Mouse (Mus musculus) CD4-positive naive resting alpha-beta T cell, adult 76 days (primary cell): ENCODE measurements around the gene Prr36. TPM values are rescaled to one million over a fixed set of nuclear protein-coding genes. Genes with fewer than 3 reads are reported as not detected.

Experiments used
- total RNA-seq: library from RNA; stranded (reverse); gene quantifications from one replicate; pipeline ENCODE4 v1.2.4, GENCODE M21; 2023

The Prr36 gene
- 0.21 TPM for total RNA-seq

GRCm38 (mm10) chr8:4216791-4217621, at the start of gene Prr36:
TSS of gene Prr36 (minus strand) at chr8:4217459.

GRCm38 (mm10) chr8:4259125-4259804, 42.0 kb upstream of the Prr36 start, which contains the start of gene Ctxn1:
TSS of gene Ctxn1 (minus strand) at chr8:4259274.

GRCm38 (mm10) chr8:4252934-4253841, 35.9 kb upstream of the Prr36 start, which contains the start of gene Snapc2:
TSS of gene Snapc2 (plus strand) at chr8:4253080.

GRCm38 (mm10) chr8:4247951-4248540, 30.8 kb upstream of the Prr36 start, which contains the start of gene Tgfbr3l:
TSS of gene Tgfbr3l (plus strand) at chr8:4248214.

GRCm38 (mm10) chr8:4238434-4239192, 21.4 kb upstream of the Prr36 start, which contains the start of the genes Map2k7 and Gm49320:
TSS of gene Map2k7 (plus strand) at chr8:4238740.
TSS of gene Gm49320 (plus strand) at chr8:4238865.

GRCm38 (mm10) chr8:4226739-4227347, 9.6 kb upstream of the Prr36 start, which contains the start of gene Lrrc8e:
TSS of gene Lrrc8e (plus strand) at chr8:4226827.

GRCm38 (mm10) chr8:4165852-4166751, 51.2 kb downstream of the Prr36 start, which contains the start of gene Evi5l:
TSS of gene Evi5l (plus strand) at chr8:4166567.

Other genes starting within 250 kb of the Prr36 start
- gene Cd209f, start 111.6 kb downstream of the Prr36 start, total RNA-seq, result not detected
- not detected for gene Cd209g, start 83.4 kb downstream of the Prr36 start, total RNA-seq
- 16.6 TPM for gene Evi5l, start 50.9 kb downstream of the Prr36 start, total RNA-seq
- not detected for gene Lrrc8e, start 9.4 kb upstream of the Prr36 start, total RNA-seq
- gene Map2k7, start 21.3 kb upstream of the Prr36 start, total RNA-seq, result 149 TPM
- gene Gm49320, start 21.4 kb upstream of the Prr36 start, total RNA-seq, result not detected
- gene Tgfbr3l, start 30.8 kb upstream of the Prr36 start, total RNA-seq, result 40.7 TPM
- 14.4 TPM for gene Snapc2, start 35.6 kb upstream of the Prr36 start, total RNA-seq
- 1.3 TPM for gene Ctxn1, start 41.8 kb upstream of the Prr36 start, total RNA-seq
- 77.2 TPM for gene Timm44, start 58.5 kb upstream of the Prr36 start, total RNA-seq
- gene Ccl25, start 107.8 kb upstream of the Prr36 start, total RNA-seq, result 20.4 TPM
- gene Elavl1, start 108.0 kb upstream of the Prr36 start, total RNA-seq, result 88.4 TPM